Mouse (Mus musculus) spleen, embryonic (tissue): ENCODE data around the gene Smtnl2.
"Not testable (repeated sequence)": the region's sequence is repeated elsewhere in the genome, so short reads cannot be mapped to it uniquely, and the experiment has no call there.

Experiments
- CTCF ChIA-PET: fragments of 350-600 bp; sonication (Branson Sonifier 250); formaldehyde crosslinking; loops from one replicate; lab custom pipeline; 2022; lab: Charles Lee

Smtnl2 gene

DNA sequence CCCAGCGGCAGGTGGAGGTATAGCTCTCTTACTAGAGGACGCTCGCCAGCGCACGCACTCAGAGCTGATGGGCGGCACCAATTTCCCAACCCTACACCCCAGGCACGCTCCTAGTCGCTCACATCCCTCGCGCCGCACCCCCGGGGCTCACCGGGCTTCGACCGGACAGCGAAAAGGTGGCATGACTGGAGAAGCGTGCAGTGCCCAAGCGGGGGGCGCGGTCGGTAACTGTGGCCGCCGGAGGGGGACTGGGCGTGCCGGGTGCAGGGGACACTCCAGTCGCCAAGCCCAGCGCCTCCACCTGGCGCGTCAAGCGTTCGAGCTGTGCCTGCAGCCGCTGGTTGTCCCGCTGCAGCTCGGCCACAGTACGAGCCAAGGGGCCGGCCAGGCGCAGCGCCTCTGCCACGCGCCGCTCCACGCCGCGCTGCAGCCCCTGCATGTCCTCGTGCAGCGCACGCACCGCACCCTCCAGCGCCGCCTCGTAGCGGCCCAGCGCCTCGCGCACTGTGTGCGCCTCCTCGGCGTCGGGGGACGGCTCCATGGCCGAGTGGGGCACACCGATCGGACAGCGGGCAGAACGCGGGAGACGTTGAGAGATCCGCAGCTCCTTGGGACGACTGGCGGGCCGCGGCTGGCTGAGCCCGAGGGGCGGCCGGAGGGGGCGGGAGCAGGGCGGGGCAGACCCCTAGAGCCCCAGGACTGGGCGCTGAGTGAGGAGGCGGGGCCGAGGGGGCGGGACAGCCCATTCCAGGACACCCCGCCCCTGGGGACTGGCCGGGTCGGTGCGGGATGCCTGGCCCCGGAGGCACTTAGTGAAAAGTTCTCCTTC lies at the start of gene Smtnl2:
TSS of gene Smtnl2 (minus strand) at position 621 of the 829 bp plus-strand sequence.
- CTCF ChIA-PET, result no interaction called here

DNA sequence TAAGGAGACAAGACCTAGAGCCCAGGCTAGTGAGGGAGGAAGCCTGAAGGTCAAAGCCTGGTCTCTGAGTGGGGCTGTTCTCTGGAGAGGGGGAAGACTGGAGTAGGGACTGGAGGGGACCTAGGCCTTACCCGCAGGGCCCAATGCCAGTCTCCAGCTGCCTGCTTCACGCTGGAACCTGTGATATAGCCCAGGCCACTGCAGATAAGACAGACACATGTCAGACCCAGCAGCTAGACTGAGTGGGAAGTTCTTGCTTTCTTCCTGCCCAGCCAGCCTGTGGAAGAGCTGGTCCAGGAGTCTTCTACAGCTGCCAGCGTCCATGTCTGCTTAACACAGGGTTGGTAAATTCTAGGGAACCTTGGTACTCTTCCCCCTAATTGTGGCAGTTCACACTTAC lies 47.0 kb upstream of the Smtnl2 start:
- CTCF ChIA-PET, result no interaction called here

GRCm38 (mm10) chr11:72457995-72458496 lies 46.5 kb upstream of the Smtnl2 start:
- CTCF ChIA-PET, result no interaction called here

- CTCF ChIA-PET, result no interaction called here
These were observed 44.2 kb upstream of the Smtnl2 start for GRCm38 (mm10) chr11:72455694-72456093.

DNA sequence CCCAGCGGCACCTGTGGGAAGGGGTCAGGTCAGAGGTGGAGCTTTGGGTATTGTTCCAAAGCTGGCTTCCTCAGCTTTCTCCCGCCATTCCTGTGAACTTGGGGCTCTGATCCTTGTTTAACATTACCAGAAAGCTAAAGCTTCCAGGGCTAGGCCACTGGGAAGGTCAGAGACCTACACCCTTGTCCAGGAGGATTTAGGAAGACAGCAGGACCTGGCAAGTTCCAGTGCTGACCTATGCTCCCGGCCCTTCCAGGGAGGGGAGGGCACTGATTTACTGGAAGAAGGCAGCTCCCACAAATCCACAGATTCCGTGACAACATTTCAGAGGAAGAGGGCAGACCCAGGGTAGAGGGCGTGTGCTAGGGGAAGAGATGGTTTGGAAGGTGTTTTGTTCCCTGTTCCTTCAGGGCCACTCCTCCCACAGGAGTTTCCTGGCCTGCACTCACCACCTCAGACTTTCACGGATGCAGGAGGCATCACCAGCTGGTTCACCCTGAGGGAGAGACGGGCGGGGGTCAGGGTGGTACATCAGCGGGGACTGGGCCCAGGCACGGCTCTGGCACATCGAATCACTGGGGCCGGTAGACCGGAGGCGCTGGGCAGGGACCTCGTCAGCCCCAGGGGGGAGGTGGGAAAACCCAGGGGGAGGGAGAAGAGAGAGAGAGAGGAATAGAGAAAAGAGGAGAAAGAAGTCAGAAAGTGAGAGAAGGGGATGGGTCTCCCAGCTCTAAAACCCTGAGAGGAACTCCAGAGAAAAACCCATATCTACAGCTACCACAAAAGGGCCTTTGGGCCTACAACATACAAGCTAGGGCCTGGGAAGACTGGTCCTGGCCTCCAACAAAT lies 41.8 kb upstream of the Smtnl2 start:
- CTCF ChIA-PET, result interaction anchor here (0.6 kb wide), 1 partner anchor 108 kb away, joined by 5 read pairs; no protein-coding TSS in a partner anchor

DNA sequence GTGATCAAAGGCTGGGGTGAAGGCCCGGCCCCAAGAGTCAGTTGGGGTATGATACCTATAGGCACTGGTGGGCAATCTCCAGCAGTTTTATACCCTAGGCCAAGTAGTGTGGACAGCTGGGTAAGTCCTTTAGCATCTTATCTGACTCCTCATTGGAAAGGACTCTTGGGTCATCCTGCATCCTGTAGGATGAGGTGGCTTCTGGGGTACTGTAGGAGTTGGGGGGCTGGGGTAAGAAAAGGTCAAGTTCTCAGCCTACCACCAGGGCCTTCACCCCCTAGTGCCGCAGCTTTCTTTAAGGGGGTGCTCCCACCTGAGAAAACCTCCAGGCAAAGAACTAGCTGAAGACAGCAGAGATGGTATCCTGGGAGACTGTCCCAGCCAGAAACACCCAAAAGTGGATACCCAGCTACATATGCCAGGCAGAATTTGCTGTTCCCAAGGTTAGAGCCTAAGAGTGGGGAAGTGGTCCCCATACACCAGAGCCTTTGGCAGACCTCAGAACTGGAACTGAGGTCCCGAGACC lies 40.7 kb upstream of the Smtnl2 start:
- CTCF ChIA-PET, result no interaction called here

DNA sequence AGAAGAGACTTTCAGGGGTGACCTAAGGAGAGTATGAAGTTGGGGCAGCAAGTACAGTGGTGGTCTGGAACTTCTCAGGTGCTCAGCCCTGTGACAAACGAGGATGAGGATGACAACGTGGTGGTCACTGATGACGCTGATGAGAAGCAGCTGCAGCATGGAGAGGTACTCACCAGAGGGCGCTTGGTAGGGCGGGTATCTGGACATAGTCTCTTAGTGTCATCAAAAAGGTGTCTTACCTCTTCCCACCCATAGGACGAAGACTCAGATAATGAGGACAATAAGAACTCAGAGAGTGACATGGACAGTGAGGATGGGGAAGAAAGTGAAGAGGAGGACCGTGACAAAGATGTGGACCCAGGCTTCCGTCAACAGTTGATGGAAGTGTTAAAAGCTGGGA lies 36.0 kb upstream of the Smtnl2 start:
- CTCF ChIA-PET, result interaction anchor here (0.6 kb wide), 1 partner anchor 692 kb away, joined by 9 read pairs; no protein-coding TSS in a partner anchor

- CTCF ChIA-PET, result no interaction called here
These were observed 35.0 kb upstream of the Smtnl2 start for GRCm38 (mm10) chr11:72446311-72447105.

DNA sequence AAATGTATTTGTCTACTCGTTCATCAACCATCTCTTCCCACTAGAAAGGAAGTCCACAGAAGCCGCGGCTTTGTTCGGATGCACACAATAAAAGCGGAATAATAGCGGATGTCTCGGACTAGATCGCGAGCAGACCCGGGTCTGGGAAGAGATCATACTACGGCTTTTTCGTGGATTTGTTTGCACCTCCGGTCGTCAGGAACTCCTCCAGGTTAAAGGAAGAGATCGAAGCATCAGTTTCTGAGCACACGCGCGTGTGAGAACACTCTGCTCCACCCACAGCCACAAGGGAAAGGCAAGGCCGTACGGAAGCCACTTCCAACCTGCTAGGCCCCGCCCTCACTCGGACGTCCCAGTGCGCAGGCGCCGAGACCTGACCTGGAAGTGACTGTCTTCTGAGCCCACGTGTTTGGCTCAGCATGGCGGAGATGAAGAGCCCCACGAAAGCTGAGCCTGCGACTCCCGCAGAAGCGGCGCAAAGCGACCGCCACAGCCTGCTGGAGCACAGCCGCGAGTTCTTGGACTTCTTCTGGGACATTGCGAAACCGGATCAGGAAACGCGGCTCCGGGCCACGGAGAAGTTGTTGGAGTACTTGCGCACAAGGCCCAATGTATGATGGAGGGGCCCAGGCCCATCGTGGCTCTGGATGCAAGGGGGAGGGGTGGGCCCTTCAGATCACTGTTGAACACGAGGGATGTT lies 29.6 kb upstream of the Smtnl2 start, which contains the start of gene Mybbp1a:
TSS of gene Mybbp1a (plus strand) at position 391 of the 700 bp plus-strand sequence.
- CTCF ChIA-PET, result interaction anchor here (1.6 kb wide), 1 partner anchor 20 kb away, joined by 4 read pairs; no protein-coding TSS in a partner anchor

- CTCF ChIA-PET, result not testable (repeated sequence)
These were observed 29.1 kb upstream of the Smtnl2 start for GRCm38 (mm10) chr11:72440597-72440964.

DNA sequence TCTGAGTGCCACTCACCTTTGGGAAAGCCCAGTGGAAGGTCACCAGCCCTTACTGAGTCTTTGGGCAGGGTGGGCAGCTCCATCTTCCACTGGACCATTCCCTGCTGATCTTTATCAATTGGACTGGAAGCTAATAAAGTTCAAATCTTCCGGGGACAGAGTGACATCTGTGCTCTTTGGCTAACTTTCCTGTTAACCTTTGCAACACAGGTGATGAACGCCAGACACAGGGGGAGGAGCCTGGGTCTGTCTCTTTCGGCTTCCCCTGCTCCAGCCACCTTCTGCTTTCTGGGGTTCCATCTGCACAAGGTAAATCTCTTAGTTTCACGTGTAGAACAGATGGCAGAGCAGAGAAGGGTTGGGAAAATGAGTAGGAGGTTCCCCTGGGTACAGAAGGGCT lies 26.9 kb upstream of the Smtnl2 start:
- CTCF ChIA-PET, result no interaction called here

- CTCF ChIA-PET, result no interaction called here
These were observed 25.5 kb upstream of the Smtnl2 start for GRCm38 (mm10) chr11:72436756-72437650.

DNA sequence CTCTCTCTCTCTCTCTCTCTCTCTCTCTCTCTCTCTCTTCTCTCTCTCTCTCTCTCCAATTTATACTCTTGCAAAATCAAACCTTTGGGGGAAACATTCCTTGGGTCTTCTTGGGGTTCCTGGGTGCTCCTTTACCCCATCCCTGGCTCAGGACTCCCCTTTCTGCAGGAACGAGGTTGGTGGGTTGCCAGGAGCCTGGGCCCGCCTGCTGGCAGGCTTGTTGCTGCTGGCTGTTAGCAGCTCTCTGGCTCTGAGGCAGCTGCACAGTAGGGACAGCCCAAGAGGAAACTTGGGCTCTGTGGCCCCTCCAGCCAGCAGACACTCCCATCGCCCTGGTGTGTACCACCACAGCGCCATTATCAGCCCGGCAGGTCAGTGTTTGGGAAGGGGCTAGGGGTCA lies 24.8 kb upstream of the Smtnl2 start:
- CTCF ChIA-PET, result interaction anchor here (1.1 kb wide), 1 partner anchor 96 kb away, joined by 4 read pairs; no protein-coding TSS in a partner anchor

- CTCF ChIA-PET, result interaction anchor here (1.1 kb wide), 1 partner anchor 95 kb away, joined by 4 read pairs; no protein-coding TSS in a partner anchor
These were observed 24.2 kb upstream of the Smtnl2 start for GRCm38 (mm10) chr11:72435694-72436045.

DNA sequence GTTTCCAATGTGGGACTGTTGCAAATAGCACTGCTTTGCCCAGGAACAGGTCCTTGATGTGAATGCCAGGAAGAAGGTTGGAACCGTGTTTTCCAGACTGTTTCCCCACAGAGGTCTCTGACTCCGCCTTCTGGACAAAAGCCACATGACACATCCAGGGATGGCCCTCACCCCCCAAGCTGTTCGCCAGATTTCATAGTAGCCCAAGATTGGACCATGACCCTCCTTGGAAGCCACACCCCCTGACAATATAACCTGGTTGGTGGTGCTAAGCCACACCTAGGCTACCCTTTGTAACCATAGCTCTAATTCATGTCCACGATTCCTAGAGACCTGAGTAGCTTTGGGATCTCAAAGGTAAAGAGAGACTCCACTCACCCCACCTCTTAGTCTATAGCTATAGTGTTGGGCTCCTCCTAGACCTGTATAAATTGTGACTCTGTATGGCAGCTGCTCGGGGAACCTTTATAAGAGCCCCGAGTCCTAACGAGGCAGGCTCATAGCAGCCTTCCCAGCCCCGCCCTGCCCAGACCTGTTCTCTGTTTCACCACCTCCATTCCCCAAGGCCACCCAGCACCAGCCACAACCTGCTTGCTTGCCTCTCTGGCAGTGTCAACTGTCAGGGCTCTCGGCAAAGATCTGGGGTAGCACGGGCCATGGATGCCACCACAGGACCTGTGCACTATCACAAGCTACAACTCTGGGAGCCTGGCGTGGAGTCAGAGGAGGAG lies 23.6 kb upstream of the Smtnl2 start, which contains the start of gene Ggt6:
TSS of gene Ggt6 (plus strand) at position 564 of the 731 bp plus-strand sequence.
- CTCF ChIA-PET, result interaction anchor here (1.1 kb wide), 1 partner anchor 95 kb away, joined by 4 read pairs; no protein-coding TSS in a partner anchor

- CTCF ChIA-PET, result interaction anchor here (0.6 to 1.0 kb wide), 2 partner anchors 9 to 777 kb away, joined by 3 to 5 read pairs; no protein-coding TSS in a partner anchor
These were observed 19.0 kb upstream of the Smtnl2 start for GRCm38 (mm10) chr11:72430311-72431068.

GRCm38 (mm10) chr11:72429288-72429690 lies 17.8 kb upstream of the Smtnl2 start:
- CTCF ChIA-PET, result interaction anchor here (1.0 kb wide), 1 partner anchor 10 kb away, joined by 3 read pairs; no protein-coding TSS in a partner anchor
